Mouse (Mus musculus): ENCODE measurements around the gene Frem3.

Gene Frem3

DNA sequence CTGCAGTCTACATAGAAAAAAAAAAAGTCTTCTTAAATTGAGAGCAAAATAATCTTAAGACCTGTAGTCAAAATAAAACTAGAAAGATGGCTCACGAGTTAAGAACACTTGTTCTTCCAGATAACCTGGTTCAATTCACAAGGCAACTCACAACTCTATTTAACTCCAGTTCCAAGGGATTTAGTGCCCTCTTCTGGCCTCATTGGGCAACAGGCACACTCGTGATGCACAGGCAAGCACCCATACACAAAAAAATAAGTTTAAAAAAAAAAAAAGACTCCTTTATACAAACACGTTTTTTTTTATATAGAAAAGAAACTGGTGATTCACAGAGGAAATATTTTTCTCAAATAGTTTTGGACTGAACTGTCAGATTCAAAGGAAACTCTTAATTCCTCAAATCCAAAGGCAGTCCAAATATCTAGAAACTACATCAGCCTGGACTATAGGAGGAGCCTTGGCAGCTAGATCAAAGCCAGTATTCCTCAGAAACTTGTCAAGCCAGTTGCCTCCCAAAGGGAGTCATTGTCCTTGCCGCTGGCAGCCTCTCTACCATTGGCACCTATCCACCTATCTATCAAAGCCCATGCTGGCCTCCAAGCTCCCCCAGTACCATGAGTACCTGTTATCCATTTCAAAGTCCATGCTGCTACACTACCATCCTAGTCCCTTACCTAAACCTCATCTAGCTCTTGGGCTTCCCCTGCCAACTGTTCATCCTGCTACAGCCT lies 100.0 kb downstream of the Frem3 start:
- peak; percentile 27 for DNase-seq

DNA sequence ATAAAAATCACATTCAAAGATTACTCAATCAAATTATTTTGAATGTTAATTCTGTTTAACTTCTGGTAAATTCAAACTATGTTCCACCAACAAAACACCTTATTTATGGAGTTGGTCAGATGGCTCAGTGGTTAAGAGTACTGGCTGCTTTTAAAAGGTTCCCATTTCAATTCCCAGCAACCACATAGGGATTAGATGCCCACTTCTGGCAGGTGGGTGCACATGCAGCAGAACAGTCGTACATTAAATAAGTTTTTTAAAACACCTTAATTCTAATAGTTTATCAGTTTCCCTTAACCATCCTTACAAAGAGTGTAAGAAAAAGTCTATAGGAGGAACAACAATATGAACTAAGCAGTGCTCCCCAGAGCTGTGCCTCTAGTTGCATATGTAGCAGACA lies 103.6 kb downstream of the Frem3 start:
- DNase-seq: no peak

DNA sequence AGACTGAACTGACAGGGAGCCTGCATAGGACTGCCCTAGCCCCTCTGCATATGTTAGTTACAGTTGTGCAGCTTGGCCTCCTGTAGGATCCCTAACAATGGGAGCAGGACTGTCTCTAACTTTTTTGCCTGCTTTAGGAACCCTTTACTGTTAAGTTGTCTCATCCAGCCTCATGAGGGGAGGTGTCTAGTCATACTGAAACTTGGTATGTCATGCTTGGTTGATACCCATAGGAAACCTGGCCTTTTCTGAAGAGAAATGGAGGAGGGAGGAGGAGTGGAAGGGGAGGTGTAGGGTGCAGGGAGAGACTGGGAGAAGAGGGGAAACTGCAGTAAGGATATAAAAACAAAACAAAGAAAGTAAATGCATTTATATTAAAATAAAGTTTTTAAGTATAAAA lies 121.4 kb downstream of the Frem3 start:
- DNase-seq: no peak

DNA sequence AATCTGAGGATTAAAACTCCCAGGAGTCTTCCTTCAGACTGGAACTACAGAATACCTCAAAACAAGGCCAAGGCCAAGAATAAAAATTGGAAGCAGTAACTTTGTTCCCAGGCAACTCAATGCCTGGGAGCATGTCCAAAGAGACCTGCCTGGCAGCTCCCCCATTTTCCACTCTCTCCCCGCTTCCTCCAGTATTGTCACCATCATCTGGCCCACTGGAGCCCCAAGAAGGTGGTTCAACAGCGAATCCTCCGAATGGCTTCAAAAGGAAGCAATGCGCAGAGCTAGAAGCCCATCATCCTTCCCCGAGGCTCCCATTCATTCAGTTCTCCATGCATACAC lies 127.1 kb downstream of the Frem3 start:
- DNase-seq: no peak

DNA sequence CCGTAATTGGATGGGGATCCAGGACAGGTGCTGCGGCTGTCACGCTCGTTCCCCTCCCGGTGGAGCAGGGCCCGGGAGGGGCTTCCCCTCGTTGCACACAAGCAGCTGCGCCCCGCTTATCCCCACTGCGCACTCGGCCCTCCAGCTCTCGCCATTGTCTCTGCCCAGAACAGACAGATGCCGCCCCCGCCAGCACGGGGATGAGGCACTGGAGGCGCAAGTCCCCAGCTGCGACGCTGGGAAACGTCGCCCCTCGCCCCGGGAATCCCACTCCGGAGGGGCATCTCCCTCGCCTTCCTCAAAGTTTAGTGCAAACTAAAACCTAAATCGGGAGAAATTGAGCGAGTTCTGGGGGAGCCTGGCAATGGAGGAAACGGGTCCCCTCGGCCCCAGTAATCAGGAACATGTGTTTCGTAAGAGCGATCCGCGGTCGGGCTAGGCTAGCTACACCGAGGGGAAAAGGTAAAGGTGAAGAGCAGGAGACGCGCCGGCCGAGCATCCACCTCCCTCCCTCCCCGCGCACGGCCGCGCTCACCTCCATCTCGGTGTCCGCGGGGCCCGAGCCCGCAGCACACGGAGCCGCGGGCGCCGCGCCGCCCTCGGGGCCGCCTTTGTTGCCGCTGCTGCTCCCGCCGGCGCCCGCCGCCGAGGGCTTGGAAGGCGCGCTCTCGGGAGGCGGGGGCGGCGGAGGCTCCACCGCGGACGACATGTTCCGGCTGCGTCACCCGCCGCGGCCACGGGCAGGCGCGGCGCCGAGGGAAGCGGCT lies 127.7 kb downstream of the Frem3 start:
- peak; percentile 85 for DNase-seq

DNA sequence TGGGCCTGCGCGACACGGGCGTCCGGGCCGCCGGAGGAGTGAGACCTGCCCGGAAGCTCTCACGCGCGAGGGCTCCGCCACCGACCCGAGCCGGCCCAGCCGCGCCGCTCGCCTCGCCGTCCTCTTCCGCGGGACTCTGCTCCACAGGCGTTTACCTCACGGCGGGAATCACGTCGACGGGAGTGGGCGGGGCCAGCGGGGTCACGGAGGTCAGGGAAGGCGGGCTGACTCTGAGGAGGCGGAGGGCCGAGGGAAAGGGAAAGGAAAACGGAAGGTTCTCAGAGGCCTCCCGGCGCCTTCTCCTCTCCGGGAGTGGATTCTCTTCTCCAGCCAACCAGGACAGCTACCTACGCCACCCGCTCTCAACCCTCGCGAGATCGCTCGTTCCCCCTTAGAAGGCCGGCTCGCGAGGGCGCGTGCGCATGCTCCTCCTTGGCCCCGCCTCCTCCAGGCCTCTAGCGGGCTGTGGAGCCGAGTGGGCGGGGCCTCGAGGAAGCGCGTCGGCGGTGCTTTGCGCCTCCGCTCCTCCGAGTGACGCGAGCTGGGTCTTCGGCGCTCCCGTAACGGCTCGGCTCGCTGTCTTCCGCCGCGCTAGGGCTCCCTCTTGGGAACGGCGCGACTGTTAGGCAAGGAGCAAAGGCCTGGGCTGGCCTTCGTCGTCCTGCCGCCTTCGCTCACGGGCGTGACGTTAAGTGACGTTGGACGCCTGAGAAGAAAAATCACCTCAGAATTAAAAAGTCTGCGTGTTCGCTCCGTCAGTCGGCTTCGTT lies 128.5 kb downstream of the Frem3 start, which contains the start of gene Smarca5:
Gene Smarca5, minus strand, starts transcription at position 343 of the 770 bp plus-strand sequence.
- peak; percentile 96 for DNase-seq

DNA sequence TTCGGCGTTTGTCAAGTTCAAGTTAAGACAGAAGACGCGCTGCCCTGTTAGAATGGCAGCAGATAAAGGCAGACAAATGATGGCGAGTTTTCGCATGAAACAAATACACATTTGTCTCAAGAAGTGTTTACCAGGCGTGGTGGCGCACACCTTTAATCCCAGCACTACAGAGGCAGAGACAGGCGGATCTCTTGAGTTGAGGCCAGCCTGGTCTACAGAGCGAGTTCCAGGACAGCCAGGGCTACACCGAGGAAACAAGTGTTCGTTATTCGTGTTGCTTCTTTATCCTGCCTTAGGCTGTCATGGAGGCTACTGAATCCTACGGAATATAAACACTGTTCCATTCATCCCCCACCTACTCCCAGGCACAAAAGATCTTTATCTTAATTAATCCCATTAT lies 129.1 kb downstream of the Frem3 start:
- no peak for DNase-seq
